Mouse (Mus musculus) cortical plate, adult 2 months (tissue): ENCODE measurements around the gene Tomm40l.

ENCODE experiments used
- CTCF ChIP-seq: fragments of 200-500 bp; IDR thresholded peaks from 2 replicates; pipeline ENCODE4 v1.5.1; 2011; ENCODE audit warnings: mild to moderate bottlenecking, control low read depth, low read length; ENCODE audit not compliant: insufficient read depth; ENCODE audit errors: extremely low read depth
- POLR2A ChIP-seq: fragments of 200-500 bp; IDR thresholded peaks from 2 replicates; pipeline ENCODE4 v1.6.1; 2011; ENCODE audit warnings: mild to moderate bottlenecking, low read length, control low read depth; ENCODE audit not compliant: insufficient read depth; ENCODE audit errors: extremely low read depth

DNA sequence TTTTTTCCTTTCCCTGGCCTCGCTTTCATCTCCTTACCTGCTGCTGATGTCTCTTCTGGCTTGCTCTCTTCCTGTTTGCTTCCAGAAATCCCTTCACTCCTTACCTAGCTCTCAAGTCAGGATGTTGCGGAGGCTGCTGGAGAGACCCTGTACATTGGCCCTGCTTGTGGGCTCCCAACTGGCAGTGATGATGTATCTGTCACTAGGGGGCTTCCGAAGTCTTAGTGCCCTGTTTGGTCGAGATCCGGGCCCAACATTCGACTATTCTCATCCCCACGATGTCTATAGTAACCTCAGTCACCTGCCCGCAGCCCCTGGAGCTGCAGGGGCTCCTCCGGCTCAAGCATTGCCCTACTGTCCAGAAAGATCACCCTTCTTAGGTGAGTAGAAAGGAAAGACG is 49.3 kb upstream of the Tomm40l start:
- TF ChIP-seq CTCF = no peak
- no peak for TF ChIP-seq POLR2A
